Mouse (Mus musculus) liver, embryonic 11.5 days (tissue): ENCODE data around the gene Arhgef7. TPM values are rescaled to one million over a fixed set of nuclear protein-coding genes. Genes with fewer than 3 reads are reported as not detected.

Source experiments
- ATAC-seq: fragments of 200-750 bp; cut with Nextera tagmentation; replicated peaks from 2 replicates; pipeline ENCODE4 v1.8.0; 2017; ENCODE audit warnings: moderate number of reproducible peaks, mild to moderate bottlenecking, moderate TSS enrichment, moderate library complexity; ENCODE audit not compliant: low FRiP score
- DNase-seq: peaks from one replicate; pipeline ENCODE4 v3.0.0-alpha.2; 2017; ENCODE audit warnings: low spot score
- H3K27ac ChIP-seq: fragments of 300-500 bp; sonication (generic); 2 replicates; pipeline ENCODE4 v1.5.1; 2014; ENCODE audit warnings: mild to moderate bottlenecking, low read depth, low read length, control low read depth
- H3K27me3 ChIP-seq: fragments of 300-500 bp; sonication (generic); replicated peaks from 2 replicates; pipeline ENCODE4 v1.6.1; 2014; ENCODE audit warnings: low read length, mixed read lengths; ENCODE audit not compliant: control insufficient read depth, insufficient read depth
- H3K36me3 ChIP-seq: fragments of 300-500 bp; sonication (generic); 2 replicates; pipeline ENCODE4 v1.6.1; 2014; ENCODE audit warnings: mild to moderate bottlenecking, low read length, moderate library complexity, mixed read lengths; ENCODE audit not compliant: control insufficient read depth, insufficient read depth
- H3K4me1 ChIP-seq: fragments of 300-500 bp; sonication (generic); replicated peaks from 2 replicates; pipeline ENCODE4 v1.6.1; 2014; ENCODE audit warnings: low read length, mixed read lengths; ENCODE audit not compliant: control insufficient read depth, insufficient read depth
- H3K4me2 ChIP-seq: fragments of 300-500 bp; sonication (generic); 2 replicates; pipeline ENCODE4 v1.6.1; 2014; ENCODE audit warnings: mild to moderate bottlenecking, control low read depth, moderate library complexity
- H3K4me3 ChIP-seq: fragments of 300-500 bp; sonication (generic); 2 replicates; pipeline ENCODE4 v1.5.1; 2014; ENCODE audit warnings: low read depth, low read length, control low read depth
- H3K9ac ChIP-seq: fragments of 300-500 bp; sonication (generic); 2 replicates; pipeline ENCODE4 v1.6.1; 2014; ENCODE audit warnings: low read depth, low read length, control low read depth
- H3K9me3 ChIP-seq: fragments of 300-500 bp; sonication (generic); 2 replicates; pipeline ENCODE4 v1.6.1; 2016; ENCODE audit warnings: low read length, inconsistent platforms, mixed read lengths; ENCODE audit not compliant: control insufficient read depth
- WGBS: fragments of 180-500 bp; shearing (Covaris S2); extraction: QIAGEN DNeasy Blood & Tissue Kit; methylation state at CpG from one replicate; pipeline ENCODE4 v1.1.7; 2014; 5-methylcytosine and 5-hydroxymethylcytosine counted together
- polyA plus RNA-seq: library from polyadenylated mRNA; unstranded; fragments of >200 nt; fragmentation: Nextera tagmentation; extraction: Ambion mirVana; gene quantifications from 2 replicates; pipeline ENCODE4 v1.2.1, GENCODE M21; 2014

Arhgef7 gene
- polyA plus RNA-seq, result 30.1 and 31.1 TPM in 2 replicates

GRCm38 (mm10) chr8:11727651-11728481 is at the start of gene Arhgef7:
TSS of gene Arhgef7 (plus strand) at chr8:11727721.
- WGBS, result under 1% methylated on average over 119 of the region's 127 CpGs
- Histone ChIP-seq H3K9me3 (no peaks in the 10 kb centered on the region), H3K4me1 (no peaks in the 10 kb centered on the region), H3K27me3 (peaks cover 69% of the 10 kb centered on the region), H3K9ac (peak within 1 kb of the TSS; percentile 55), H3K27ac (peak within 1 kb of the TSS; percentile 71), H3K4me2 (peak within 1 kb of the TSS; percentile 74), H3K36me3 (no peaks in the 10 kb centered on the region), H3K4me3 (peak within 1 kb of the TSS; percentile 62)
- peak; percentile 57 for DNase-seq
- peak; percentile 49; the same call in 1 of the 2 replicates for ATAC-seq

DNA sequence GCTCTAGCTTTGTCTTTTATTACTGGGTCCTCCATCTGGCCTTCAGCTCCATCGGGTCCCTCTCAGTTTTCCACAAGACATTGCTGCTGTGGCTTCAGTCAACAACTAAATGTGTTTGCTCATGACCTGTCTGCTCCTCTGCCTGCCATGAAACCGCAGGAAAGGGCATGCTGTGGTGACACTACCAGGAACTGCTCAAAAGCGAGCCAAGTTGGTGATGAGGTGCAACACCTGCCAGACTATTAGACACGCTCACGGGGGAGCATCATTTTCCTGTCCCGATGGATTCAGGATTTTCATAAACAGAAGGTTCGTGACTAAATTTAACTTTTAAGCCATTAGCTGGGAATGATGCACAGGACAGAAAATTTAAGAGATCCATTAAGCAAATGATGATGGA is 43.0 kb upstream of the Arhgef7 start:
- WGBS, result 84% methylated on average over 7 of the region's 7 CpGs
- Histone ChIP-seq H3K27me3 (no peaks in the 10 kb centered on the region), H3K9ac (no peak overlapping the region), H3K4me1 (no peaks in the 10 kb centered on the region), H3K4me2 (no peak overlapping the region), H3K4me3 (no peak overlapping the region), H3K9me3 (no peaks in the 10 kb centered on the region), H3K36me3 (no peaks in the 10 kb centered on the region), H3K27ac (no peak overlapping the region)
- DNase-seq, result no peak
- ATAC-seq, result no peak

DNA sequence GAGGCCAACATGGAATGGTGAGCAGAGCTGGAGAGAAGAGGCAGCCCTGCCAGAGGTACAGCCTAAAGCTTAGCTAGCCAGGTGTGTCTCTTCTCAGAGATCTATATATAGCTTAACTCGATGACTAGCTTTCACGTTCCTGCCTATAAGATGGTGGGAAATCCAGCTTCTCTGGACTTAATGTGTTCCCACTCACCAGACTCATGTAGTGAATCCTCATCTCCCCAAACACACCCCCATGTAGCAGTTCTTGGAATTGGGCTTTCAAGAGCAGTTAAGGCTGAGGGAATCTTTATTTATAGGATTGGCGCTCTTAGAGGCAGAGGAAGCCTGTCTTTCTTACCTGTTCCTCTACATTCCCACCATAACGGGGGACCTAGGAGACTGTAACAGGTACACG is 40.3 kb upstream of the Arhgef7 start:
- no peak for ATAC-seq
- no peaks in the 10 kb centered on the region for H3K27me3 ChIP-seq
- no peak for DNase-seq
- no peaks in the 10 kb centered on the region for H3K4me1 ChIP-seq
- no peaks in the 10 kb centered on the region for H3K9me3 ChIP-seq
- WGBS, result 87% methylated on average over 5 of the region's 5 CpGs
- no peak overlapping the region for H3K9ac ChIP-seq
- H3K4me3 ChIP-seq, result no peak overlapping the region
- H3K36me3 ChIP-seq, result no peaks in the 10 kb centered on the region
- H3K4me2 ChIP-seq, result no peak overlapping the region
- no peak overlapping the region for H3K27ac ChIP-seq

- no peak overlapping the region for H3K4me3 ChIP-seq
- no peaks in the 10 kb centered on the region for H3K27me3 ChIP-seq
- H3K9me3 ChIP-seq, result no peaks in the 10 kb centered on the region
- H3K36me3 ChIP-seq, result no peaks in the 10 kb centered on the region
- ATAC-seq (no peak), DNase-seq (no peak)
- H3K4me1 ChIP-seq, result 0 out of 2 replicates have a peak, but pooled peaks cover 2% of the 10 kb centered on the region
- no peak overlapping the region for H3K4me2 ChIP-seq
- no peak overlapping the region for H3K9ac ChIP-seq
- 62% methylated on average over 7 of the region's 7 CpGs for WGBS
- no peak overlapping the region for H3K27ac ChIP-seq
These were observed 37.6 kb upstream of the Arhgef7 start for GRCm38 (mm10) chr8:11689945-11690344.

GRCm38 (mm10) chr8:11691284-11691683 is 36.2 kb upstream of the Arhgef7 start:
- no peak overlapping the region for H3K27ac ChIP-seq
- no peaks in the 10 kb centered on the region for H3K36me3 ChIP-seq
- no peak overlapping the region for H3K4me3 ChIP-seq
- H3K4me1 ChIP-seq, result 0 out of 2 replicates have a peak, but pooled peaks cover 2% of the 10 kb centered on the region
- H3K27me3 ChIP-seq, result no peaks in the 10 kb centered on the region
- H3K4me2 ChIP-seq, result no peak overlapping the region
- 86% methylated on average over 6 of the region's 6 CpGs for WGBS
- H3K9me3 ChIP-seq, result no peaks in the 10 kb centered on the region
- no peak overlapping the region for H3K9ac ChIP-seq
- DNase-seq (no peak), ATAC-seq (no peak)

- ATAC-seq, result no peak
- WGBS, result 84% methylated on average over 6 of the region's 6 CpGs
These were observed 35.8 kb upstream of the Arhgef7 start for GRCm38 (mm10) chr8:11691761-11692160.

GRCm38 (mm10) chr8:11692455-11692854 is 35.1 kb upstream of the Arhgef7 start:
- H3K9ac ChIP-seq, result no peak overlapping the region
- no peak overlapping the region for H3K27ac ChIP-seq
- WGBS, result 9% methylated on average over 1 of the region's 1 CpGs

More at GRCm38 (mm10) chr8:11691761-11692160, 35.8 kb upstream of the Arhgef7 start:
- Histone ChIP-seq H3K4me3 (no peak overlapping the region), H3K27me3 (no peaks in the 10 kb centered on the region), H3K36me3 (no peaks in the 10 kb centered on the region), H3K9ac (no peak overlapping the region), H3K4me2 (no peak overlapping the region), H3K4me1 (0 out of 2 replicates have a peak, but pooled peaks cover 2% of the 10 kb centered on the region), H3K27ac (no peak overlapping the region), H3K9me3 (no peaks in the 10 kb centered on the region)
- DNase-seq, result no peak

DNA sequence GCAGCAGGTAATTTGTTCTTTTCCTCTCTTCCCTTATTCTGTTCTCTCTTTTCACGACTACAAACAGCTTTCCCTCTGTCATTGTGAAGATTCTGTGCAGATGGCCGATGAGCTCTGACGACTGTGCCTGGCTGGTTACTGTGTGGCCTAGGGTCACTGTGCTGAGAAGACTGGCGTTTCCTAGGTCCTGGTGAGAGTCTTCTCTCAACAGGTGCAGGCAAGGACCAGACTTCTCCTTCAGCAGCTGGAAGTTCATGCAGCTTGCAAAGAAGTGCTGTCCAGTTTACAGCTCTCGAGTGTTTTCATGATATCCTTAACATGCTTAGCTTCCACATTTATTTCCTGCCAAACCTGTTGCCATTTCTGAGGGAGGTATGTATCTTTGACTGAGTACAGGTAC is 33.5 kb upstream of the Arhgef7 start:
- Histone ChIP-seq H3K4me3 (no peak overlapping the region), H3K27me3 (no peaks in the 10 kb centered on the region), H3K4me2 (no peak overlapping the region), H3K9me3 (no peaks in the 10 kb centered on the region), H3K36me3 (no peaks in the 10 kb centered on the region), H3K27ac (no peak overlapping the region), H3K4me1 (0 out of 2 replicates have a peak, but pooled peaks cover 2% of the 10 kb centered on the region), H3K9ac (no peak overlapping the region)
- ATAC-seq, result no peak
- no peak for DNase-seq
- 77% methylated on average over 5 of the region's 5 CpGs for WGBS

More at GRCm38 (mm10) chr8:11692455-11692854, 35.1 kb upstream of the Arhgef7 start:
- no peaks in the 10 kb centered on the region for H3K36me3 ChIP-seq
- ATAC-seq, result no peak
- H3K9me3 ChIP-seq, result no peaks in the 10 kb centered on the region
- no peak overlapping the region for H3K4me2 ChIP-seq
- no peaks in the 10 kb centered on the region for H3K27me3 ChIP-seq
- no peak overlapping the region for H3K4me3 ChIP-seq
- no peak for DNase-seq
- 0 out of 2 replicates have a peak, but pooled peaks cover 2% of the 10 kb centered on the region for H3K4me1 ChIP-seq

DNA sequence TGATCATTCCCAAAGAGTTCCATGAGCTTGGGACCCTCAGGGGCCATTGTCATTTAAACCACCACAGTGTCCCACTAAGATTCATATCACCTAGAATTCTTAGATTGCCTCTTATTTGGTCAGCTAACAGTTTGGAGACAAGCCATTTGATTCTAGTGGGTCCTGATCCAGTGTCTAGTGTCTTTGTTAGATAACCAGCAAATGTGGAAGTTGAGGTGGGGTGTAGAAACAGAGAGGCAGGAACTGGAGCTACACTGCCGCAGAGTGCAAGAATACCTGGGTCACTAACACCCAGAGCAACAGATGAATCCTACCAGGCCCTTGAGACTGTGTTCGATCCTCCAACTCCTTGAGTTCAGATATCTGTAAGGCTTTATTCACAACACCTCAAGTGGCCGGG is 31.3 kb upstream of the Arhgef7 start:
- H3K9ac ChIP-seq, result no peak overlapping the region
- H3K9me3 ChIP-seq, result no peaks in the 10 kb centered on the region
- peaks cover 8% of the 10 kb centered on the region; the same call in 1 of the 2 replicates for H3K4me1 ChIP-seq
- peaks cover 2% of the 10 kb centered on the region; the same call in 1 of the 2 replicates for H3K27me3 ChIP-seq
- no peaks in the 10 kb centered on the region for H3K36me3 ChIP-seq
- DNase-seq (no peak), ATAC-seq (no peak)
- WGBS, result 72% methylated on average over 3 of the region's 3 CpGs
- H3K4me3 ChIP-seq, result no peak overlapping the region
- H3K27ac ChIP-seq, result no peak overlapping the region
- no peak overlapping the region for H3K4me2 ChIP-seq
